Mouse (Mus musculus): ENCODE results near the gene Abca8b. TPM values are rescaled to one million over a fixed set of nuclear protein-coding genes. Genes with fewer than 3 reads are reported as not detected.
"Not testable (repeated sequence)": the region's sequence is repeated elsewhere in the genome, so short reads cannot be mapped to it uniquely, and the experiment has no call there.

The Abca8b gene
- polyA plus RNA-seq (2012; rRNA removed): 2.5 and 4.3 TPM in 2 replicates

- H3K4me1 ChIP-seq (ENCODE audit: control insufficient read depth, insufficient read depth, low read length): no peaks in the 10 kb centered on the region
- 0% methylated on average over 15 of the region's 15 CpGs for WGBS
- TF ChIP-seq CTCF (IDR thresholded peaks at IDR 0.05; ENCODE audit: insufficient read depth, low read length) (no peak), POLR2A (IDR thresholded peaks at IDR 0.05; ENCODE audit: borderline replicate concordance, extremely low read depth, low read depth, low read length) (peak; percentile 37; the same call in 1 of the 2 replicates)
- H3K4me3 ChIP-seq (replicated peaks; ENCODE audit: extremely low read depth, low read depth, low read length): peak within 1 kb of the TSS; percentile 57
- peak; percentile 46 for DNase-seq
These were observed at the start of gene Abca8b for GRCm38 (mm10) chr11:109995624-109996023. Gene Abca8b (minus strand): TSS chr11:109995845.

GRCm38 (mm10) chr11:110037795-110038194 is 42.1 kb upstream of the Abca8b start:
- Histone ChIP-seq H3K4me1 (ENCODE audit: control insufficient read depth, insufficient read depth, low read length) (no peaks in the 10 kb centered on the region), H3K4me3 (replicated peaks; ENCODE audit: extremely low read depth, low read depth, low read length) (no peak overlapping the region)
- 85% methylated on average over 2 of the region's 2 CpGs for WGBS
- DNase-seq: no peak
- no peak for TF ChIP-seq CTCF (IDR thresholded peaks at IDR 0.05; ENCODE audit: insufficient read depth, low read length)
- TF ChIP-seq POLR2A (IDR thresholded peaks at IDR 0.05; ENCODE audit: borderline replicate concordance, extremely low read depth, low read depth, low read length): no peak

DNA sequence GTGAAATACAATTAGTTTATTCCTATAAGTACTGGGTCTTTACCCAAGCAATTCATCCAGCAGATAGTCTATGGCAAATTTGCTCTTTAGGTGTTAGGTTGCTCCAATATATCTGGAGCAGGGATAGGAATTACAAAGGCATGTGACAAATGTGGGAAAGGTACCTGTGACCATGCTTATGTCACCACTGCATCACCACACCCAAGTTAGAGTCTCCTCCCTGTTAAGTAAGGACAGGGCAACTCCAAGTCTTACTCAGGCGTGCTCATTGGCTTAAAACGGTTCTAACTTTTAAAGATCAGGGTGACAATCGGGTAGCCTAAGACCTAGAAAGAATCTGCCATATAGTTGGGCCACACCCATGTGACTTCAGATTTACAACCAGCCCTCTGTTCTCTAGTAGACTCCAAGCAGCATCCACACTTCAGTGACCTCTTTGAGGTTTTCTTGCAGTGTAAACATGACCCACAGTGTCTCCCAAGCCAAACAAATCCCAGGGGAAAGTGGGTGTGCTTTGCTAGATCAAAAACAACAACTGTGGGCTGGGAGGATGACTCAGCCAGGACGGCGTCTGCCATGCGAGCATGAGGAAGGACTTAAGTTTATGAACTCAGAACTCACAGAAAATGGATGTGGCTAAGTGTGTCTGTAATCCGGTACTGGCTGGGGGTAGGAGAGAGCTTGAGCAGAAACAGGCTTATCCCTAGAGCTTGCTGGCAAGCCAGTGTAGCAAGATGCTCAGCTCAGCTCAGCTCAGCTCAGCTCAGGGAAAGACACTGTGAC is 33.5 kb upstream of the Abca8b start:
- WGBS: 40% methylated on average over 7 of the region's 7 CpGs
- TF ChIP-seq POLR2A (IDR thresholded peaks at IDR 0.05; ENCODE audit: borderline replicate concordance, extremely low read depth, low read depth, low read length) (no peak), CTCF (IDR thresholded peaks at IDR 0.05; ENCODE audit: insufficient read depth, low read length) (no peak)
- no peak for DNase-seq
- Histone ChIP-seq H3K4me1 (ENCODE audit: control insufficient read depth, insufficient read depth, low read length) (no peaks in the 10 kb centered on the region), H3K4me3 (replicated peaks; ENCODE audit: extremely low read depth, low read depth, low read length) (no peak overlapping the region)

GRCm38 (mm10) chr11:110010836-110011546 is 15.3 kb upstream of the Abca8b start:
- 54% methylated on average over 2 of the region's 2 CpGs for WGBS
- Histone ChIP-seq H3K4me1 (ENCODE audit: control insufficient read depth, insufficient read depth, low read length) (no peaks in the 10 kb centered on the region), H3K4me3 (replicated peaks; ENCODE audit: extremely low read depth, low read depth, low read length) (no peak overlapping the region)
- TF ChIP-seq CTCF (IDR thresholded peaks at IDR 0.05; ENCODE audit: insufficient read depth, low read length) (no peak), POLR2A (IDR thresholded peaks at IDR 0.05; ENCODE audit: borderline replicate concordance, extremely low read depth, low read depth, low read length) (no peak)
- DNase-seq: no peak

GRCm38 (mm10) chr11:109995013-109995412 is 632 bp downstream of the Abca8b start:
- peak; percentile 8 for DNase-seq
- TF ChIP-seq POLR2A (IDR thresholded peaks at IDR 0.05; ENCODE audit: borderline replicate concordance, extremely low read depth, low read depth, low read length): no peak
- no peak for TF ChIP-seq CTCF (IDR thresholded peaks at IDR 0.05; ENCODE audit: insufficient read depth, low read length)
- WGBS: 2% methylated on average over 3 of the region's 3 CpGs
- H3K4me3 ChIP-seq (replicated peaks; ENCODE audit: extremely low read depth, low read depth, low read length): peak overlapping the region; percentile 52
- no peaks in the 10 kb centered on the region for H3K4me1 ChIP-seq (ENCODE audit: control insufficient read depth, insufficient read depth, low read length)

GRCm38 (mm10) chr11:109994014-109994413 is 1.6 kb downstream of the Abca8b start:
- WGBS: 44% methylated on average over 6 of the region's 6 CpGs
- no peak overlapping the region for H3K4me3 ChIP-seq (replicated peaks; ENCODE audit: extremely low read depth, low read depth, low read length)

GRCm38 (mm10) chr11:109991270-109991669 is 4.4 kb downstream of the Abca8b start:
- no peak overlapping the region for H3K4me3 ChIP-seq (replicated peaks; ENCODE audit: extremely low read depth, low read depth, low read length)
- WGBS: 51% methylated on average over 3 of the region's 3 CpGs
- TF ChIP-seq CTCF (IDR thresholded peaks at IDR 0.05; ENCODE audit: insufficient read depth, low read length) (no peak), POLR2A (IDR thresholded peaks at IDR 0.05; ENCODE audit: borderline replicate concordance, extremely low read depth, low read depth, low read length) (no peak)

More at GRCm38 (mm10) chr11:109994014-109994413, 1.6 kb downstream of the Abca8b start:
- H3K4me1 ChIP-seq (ENCODE audit: control insufficient read depth, insufficient read depth, low read length): no peaks in the 10 kb centered on the region
- no peak for DNase-seq
- TF ChIP-seq POLR2A (IDR thresholded peaks at IDR 0.05; ENCODE audit: borderline replicate concordance, extremely low read depth, low read depth, low read length) (no peak), CTCF (IDR thresholded peaks at IDR 0.05; ENCODE audit: insufficient read depth, low read length) (no peak)

DNA sequence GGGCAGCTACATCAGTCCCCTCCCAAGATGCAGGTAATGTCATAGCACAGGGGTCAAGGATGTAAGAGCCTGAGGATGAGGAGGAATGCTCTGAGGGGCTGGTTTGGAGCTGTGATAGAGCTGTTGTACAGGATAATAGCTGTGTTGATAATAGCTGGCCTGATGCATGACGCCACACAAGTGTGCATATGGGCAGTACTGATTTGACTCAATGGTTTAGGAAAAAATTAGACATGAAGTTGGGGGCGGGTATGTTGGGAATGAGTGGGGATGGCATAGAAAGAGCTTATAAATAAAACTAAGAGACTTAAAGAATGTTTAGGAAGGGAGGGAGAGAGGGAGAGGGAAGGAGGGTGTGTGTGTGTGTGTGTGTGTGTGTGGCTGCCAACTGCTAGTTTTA is 5.4 kb downstream of the Abca8b start:
- Histone ChIP-seq H3K4me1 (ENCODE audit: control insufficient read depth, insufficient read depth, low read length) (no peaks in the 10 kb centered on the region), H3K4me3 (replicated peaks; ENCODE audit: extremely low read depth, low read depth, low read length) (no peak overlapping the region)
- 84% methylated on average over 2 of the region's 2 CpGs for WGBS
- DNase-seq: no peak
- TF ChIP-seq CTCF (IDR thresholded peaks at IDR 0.05; ENCODE audit: insufficient read depth, low read length): no peak
- TF ChIP-seq POLR2A (IDR thresholded peaks at IDR 0.05; ENCODE audit: borderline replicate concordance, extremely low read depth, low read depth, low read length): no peak

More at GRCm38 (mm10) chr11:109991270-109991669, 4.4 kb downstream of the Abca8b start:
- DNase-seq: no peak
- no peaks in the 10 kb centered on the region for H3K4me1 ChIP-seq (ENCODE audit: control insufficient read depth, insufficient read depth, low read length)

DNA sequence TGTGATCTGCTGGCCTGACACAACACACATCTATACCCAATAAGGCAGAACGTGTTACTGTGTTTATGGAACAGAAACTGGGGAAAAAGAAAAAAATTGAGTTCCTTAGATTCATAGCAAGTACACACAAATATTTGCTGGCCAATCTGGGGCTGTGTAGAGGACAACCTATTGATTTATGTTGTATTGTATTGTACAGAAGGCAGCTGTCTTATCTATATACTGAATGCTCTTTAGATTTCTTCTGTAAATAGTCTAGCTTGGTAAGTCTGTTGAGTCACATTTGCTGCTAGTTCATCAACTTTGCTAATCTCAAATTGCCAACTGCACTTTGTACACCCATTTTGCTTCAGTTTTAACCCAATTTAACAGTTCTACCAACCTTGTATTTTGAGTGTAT is 7.5 kb downstream of the Abca8b start:
- DNase-seq: no peak
- no peak overlapping the region for H3K4me3 ChIP-seq (replicated peaks; ENCODE audit: extremely low read depth, low read depth, low read length)
- 56% methylated on average over 1 of the region's 1 CpGs for WGBS
- H3K4me1 ChIP-seq (ENCODE audit: control insufficient read depth, insufficient read depth, low read length): no peaks in the 10 kb centered on the region
- TF ChIP-seq CTCF (IDR thresholded peaks at IDR 0.05; ENCODE audit: insufficient read depth, low read length) (no peak), POLR2A (IDR thresholded peaks at IDR 0.05; ENCODE audit: borderline replicate concordance, extremely low read depth, low read depth, low read length) (no peak)

DNA sequence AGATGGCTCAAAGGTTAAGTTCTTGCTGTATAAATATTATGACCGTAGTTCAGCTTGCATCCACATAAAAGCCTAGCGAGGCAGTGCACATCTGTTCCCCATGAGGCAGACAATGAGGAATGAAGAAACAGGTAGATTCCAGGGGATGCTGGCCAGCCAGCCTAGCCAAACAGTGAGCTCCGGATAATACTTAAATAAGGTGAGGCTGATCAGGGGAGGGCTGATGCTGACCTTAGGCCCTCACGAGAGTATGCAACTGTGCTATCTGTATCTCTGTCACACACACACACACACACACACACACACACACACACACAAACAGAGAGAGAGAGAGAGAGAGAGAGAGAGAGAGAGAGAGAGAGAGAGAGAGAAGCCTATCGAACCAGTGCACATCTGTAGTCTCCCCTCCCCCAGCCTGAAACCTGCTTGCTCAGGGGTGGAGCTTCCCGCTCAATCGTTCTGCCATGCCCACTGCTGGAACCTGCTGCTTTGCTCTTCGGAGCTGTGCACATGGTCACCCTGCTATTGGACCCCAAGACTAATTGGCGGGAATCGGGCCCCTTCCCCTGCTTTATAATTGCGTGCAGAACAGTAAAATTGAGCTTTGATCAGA is 8.1 kb downstream of the Abca8b start:
- WGBS: 47% methylated on average over 11 of the region's 11 CpGs
- H3K4me1 ChIP-seq (ENCODE audit: control insufficient read depth, insufficient read depth, low read length); DNase-seq; H3K4me3 ChIP-seq (replicated peaks; ENCODE audit: extremely low read depth, low read depth, low read length): not testable (repeated sequence)
